Mouse (Mus musculus): ENCODE results near the gene Ppp1cc. TPM values are rescaled to one million over a fixed set of nuclear protein-coding genes. Genes with fewer than 3 reads are reported as not detected.
A peak's percentile ranks its signal among the peaks of the same experiment; 100 is the strongest.
"Not testable (repeated sequence)": the region's sequence is repeated elsewhere in the genome, so short reads cannot be mapped to it uniquely, and the experiment has no call there.

The Ppp1cc gene
- total RNA-seq, 2 experiments from 2014 or later: 219 to 431 TPM

GRCm38 (mm10) chr5:122210890-122211289 is 52.8 kb downstream of the Ppp1cc start:
- peak; percentile 67 for ATAC-seq (replicated peaks; ENCODE audit: poor library complexity)

DNA sequence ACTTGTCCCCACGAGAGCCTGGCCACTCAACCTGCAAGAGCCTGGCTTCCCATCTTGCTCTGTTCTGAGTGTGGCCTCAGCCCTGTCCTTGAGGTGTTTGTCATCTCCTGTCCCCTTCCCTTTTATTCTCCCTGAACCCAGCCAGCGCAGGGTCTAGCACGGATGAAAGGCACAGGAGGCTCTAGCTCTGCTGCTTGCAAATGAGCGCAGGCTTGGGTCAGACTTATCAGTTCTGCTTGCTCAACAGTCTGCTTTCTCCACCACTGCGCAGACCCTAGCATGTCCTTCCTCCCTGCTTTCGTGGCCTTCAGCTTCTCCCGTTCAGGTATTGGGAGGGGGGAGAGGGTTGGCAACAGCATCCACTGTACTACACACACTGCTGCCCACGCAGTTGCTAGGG is 54.0 kb downstream of the Ppp1cc start:
- peak; percentile 19; the same call in 1 of the 2 replicates for ATAC-seq (replicated peaks; ENCODE audit: poor library complexity)

DNA sequence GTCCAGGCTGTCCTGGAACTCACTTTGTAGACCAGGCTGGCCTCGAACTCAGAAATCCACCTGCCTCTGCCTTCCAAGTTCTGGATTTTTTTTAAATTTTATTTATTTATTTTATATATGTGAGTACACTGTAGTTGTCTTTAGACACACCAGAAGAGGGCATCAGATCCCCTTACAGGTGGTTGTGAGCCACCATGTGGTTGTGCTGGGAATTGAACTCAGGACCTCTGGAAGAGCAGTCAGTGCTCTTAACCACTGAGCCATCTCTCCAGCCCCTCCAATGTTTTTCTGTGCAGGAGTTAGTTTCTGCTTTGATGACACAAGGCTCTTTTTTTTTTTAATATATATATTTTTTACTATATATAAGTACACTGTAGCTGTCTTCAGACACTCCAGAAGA is 54.7 kb downstream of the Ppp1cc start:
- ATAC-seq (replicated peaks; ENCODE audit: poor library complexity): not testable (repeated sequence)

DNA sequence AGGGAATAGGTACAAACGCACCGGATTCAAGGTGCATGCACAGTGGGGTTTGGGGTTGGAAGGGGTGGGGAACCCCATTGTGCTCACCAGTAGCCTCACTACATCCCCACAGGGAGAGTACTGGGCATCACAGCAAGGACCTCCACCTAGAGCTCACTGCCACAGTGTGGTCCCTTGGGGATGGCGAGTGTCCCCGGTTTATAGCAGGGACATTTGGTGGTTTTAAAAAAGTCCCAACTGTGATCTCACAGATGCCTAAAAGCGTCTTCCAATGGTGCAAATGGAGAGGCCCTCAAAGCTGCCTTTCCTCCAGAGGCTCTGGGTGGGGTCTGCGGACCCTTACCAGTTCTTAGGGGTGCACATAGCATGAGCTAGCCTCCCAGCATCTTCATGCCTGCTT is 55.8 kb downstream of the Ppp1cc start:
- no peak for ATAC-seq (replicated peaks; ENCODE audit: poor library complexity)

DNA sequence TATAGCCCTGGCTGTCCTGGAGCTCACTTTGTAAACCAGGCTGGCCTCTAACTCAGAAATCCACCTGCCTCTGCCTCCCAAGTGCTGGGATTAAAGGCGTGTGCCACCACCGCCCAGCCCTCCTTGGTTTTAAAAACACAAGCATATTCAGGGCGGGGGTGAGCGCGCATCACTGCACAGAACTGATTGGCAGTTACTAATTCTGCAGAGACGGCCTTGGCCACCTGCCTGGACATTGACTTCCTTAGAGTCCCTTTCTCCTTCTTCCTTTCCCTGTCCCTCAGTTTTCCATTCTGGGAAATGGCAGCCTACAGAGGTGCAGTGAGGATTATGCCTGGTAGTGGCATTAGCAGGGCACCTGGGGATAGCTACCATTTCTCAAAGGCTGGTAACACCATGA is 59.6 kb downstream of the Ppp1cc start:
- ATAC-seq (replicated peaks; ENCODE audit: poor library complexity): no peak

DNA sequence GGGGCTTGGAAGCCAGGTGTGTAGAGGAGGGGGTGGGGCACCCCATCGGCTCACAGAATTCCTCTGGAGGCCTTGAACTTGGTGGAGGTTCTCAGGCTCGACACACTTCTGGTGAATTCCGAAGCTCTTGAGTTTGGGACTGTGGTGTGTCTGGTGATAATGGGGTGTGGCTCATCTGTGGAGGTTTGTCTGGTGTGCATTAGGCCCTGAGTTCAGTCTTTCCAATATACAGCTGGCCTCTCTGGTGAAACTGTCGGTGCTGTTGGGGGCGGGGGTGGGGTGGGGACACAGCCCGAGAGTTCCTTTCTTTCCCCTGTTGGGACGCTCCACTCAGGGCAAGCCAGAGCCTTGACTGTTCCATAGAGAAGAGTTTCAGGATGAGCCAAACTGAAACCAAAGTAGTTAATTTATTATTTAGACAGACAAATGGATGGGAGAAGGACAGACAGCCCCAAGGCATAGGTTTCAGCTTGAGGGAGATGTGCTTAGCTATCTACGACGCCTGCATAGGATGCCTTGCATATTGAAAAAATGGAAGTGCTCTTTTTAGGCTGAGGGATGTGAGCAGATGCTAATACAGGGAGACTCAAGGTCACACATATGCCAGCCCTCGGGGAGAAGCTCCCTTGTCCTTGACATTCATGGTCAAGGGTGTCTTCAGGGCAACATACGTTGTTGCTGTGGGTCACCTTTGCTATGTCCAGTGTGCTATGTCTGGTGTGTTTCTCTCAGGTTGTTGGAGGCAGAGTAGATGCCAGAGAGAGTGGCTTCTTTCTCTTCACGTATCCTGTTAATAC is 60.2 kb downstream of the Ppp1cc start:
- no peak for ATAC-seq (replicated peaks; ENCODE audit: poor library complexity)

DNA sequence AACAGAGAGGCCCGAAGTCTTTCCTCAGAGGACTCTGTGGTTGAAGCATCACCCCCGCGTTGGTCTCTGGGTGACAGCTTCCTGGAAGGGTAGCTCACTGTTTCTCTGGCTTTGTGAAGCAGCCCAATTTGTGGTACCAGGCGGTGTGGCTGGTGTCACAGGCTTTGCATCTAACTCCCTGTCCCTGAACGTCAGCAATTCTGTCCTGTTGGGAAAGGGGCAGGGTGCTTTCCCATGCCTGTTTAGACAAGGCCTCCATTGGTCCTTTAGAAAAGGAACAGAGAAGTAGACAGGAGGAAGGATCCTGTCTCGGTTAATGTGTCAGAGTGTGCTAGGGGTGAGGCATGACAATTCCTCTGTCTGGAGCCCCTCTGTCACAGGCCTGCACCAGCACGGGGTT is 60.9 kb downstream of the Ppp1cc start:
- no peak; the same call in 1 of the 2 replicates for ATAC-seq (replicated peaks; ENCODE audit: poor library complexity)

GRCm38 (mm10) chr5:122219655-122220629 is 61.9 kb downstream of the Ppp1cc start:
- peak; percentile 46 for ATAC-seq (replicated peaks; ENCODE audit: poor library complexity)

DNA sequence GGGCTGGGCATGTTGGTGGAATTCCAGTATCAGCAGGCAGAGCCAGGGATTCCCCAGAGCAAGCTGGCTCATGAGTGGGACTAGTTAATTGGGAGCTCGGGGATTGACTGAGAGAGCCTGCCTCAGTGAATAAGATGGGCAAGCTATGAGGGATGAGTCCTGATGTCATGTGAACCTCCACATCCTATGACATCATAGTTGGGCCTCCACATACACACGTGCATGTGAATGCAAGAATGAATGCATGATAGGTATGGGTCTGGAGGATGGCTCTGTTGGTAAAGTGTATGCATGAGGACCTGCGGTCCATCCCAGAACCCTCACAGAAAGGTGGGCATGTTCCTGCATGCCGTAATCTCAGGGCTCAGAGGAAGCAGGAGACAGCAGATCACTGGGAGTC is 63.0 kb downstream of the Ppp1cc start:
- no peak for ATAC-seq (replicated peaks; ENCODE audit: poor library complexity)

- ATAC-seq (replicated peaks; ENCODE audit: poor library complexity): no peak
Observed at GRCm38 (mm10) chr5:122224291-122224690, 66.2 kb downstream of the Ppp1cc start.

Other genes starting within 250 kb of the Ppp1cc start
- 0.07 and 0.76 TPM in 2 replicates for gene Cux2, start 108.2 kb upstream of the Ppp1cc start, total RNA-seq (2015)
- 1.1 TPM in 1 of 2 replicates, not detected in the other for gene Cux2, start 108.2 kb upstream of the Ppp1cc start, total RNA-seq (2017)
- gene Myl2, start 57.3 kb upstream of the Ppp1cc start, total RNA-seq (2015): not detected in 2 replicates
- gene Myl2, start 57.3 kb upstream of the Ppp1cc start, total RNA-seq (2017): not detected in 2 replicates
- 0.51 and 0.52 TPM in 2 replicates for gene Ccdc63, start 17.5 kb upstream of the Ppp1cc start, total RNA-seq (2015)
- 1.5 and 3.5 TPM in 2 replicates for gene Ccdc63, start 17.5 kb upstream of the Ppp1cc start, total RNA-seq (2017)
- gene Hvcn1, start 48.5 kb downstream of the Ppp1cc start, total RNA-seq (2015): 44.0 and 65.8 TPM in 2 replicates
- 56.6 and 72.3 TPM in 2 replicates for gene Hvcn1, start 48.5 kb downstream of the Ppp1cc start, total RNA-seq (2017)
- 5.1 and 6.5 TPM in 2 replicates for gene Tctn1, start 106.2 kb downstream of the Ppp1cc start, total RNA-seq (2015)
- 3.7 and 5.1 TPM in 2 replicates for gene Tctn1, start 106.2 kb downstream of the Ppp1cc start, total RNA-seq (2017)
- gene Pptc7, start 126.1 kb downstream of the Ppp1cc start, total RNA-seq (2015): 13.5 and 13.9 TPM in 2 replicates
- gene Pptc7, start 126.1 kb downstream of the Ppp1cc start, total RNA-seq (2017): 13.7 and 16.7 TPM in 2 replicates
- gene Rad9b, start 196.0 kb downstream of the Ppp1cc start, total RNA-seq (2015): 4.3 and 4.4 TPM in 2 replicates
- gene Rad9b, start 196.0 kb downstream of the Ppp1cc start, total RNA-seq (2017): 4.8 and 7.5 TPM in 2 replicates
- gene Vps29, start 196.1 kb downstream of the Ppp1cc start, total RNA-seq (2015): 129 and 137 TPM in 2 replicates
- 93.9 and 96.9 TPM in 2 replicates for gene Vps29, start 196.1 kb downstream of the Ppp1cc start, total RNA-seq (2017)
- gene Gpn3, start 213.6 kb downstream of the Ppp1cc start, total RNA-seq (2015): 50.4 and 61.9 TPM in 2 replicates
- 45.8 and 47.5 TPM in 2 replicates for gene Gpn3, start 213.6 kb downstream of the Ppp1cc start, total RNA-seq (2017)
- gene Fam216a, start 214.1 kb downstream of the Ppp1cc start, total RNA-seq (2015): 31.8 and 41.0 TPM in 2 replicates
- gene Fam216a, start 214.1 kb downstream of the Ppp1cc start, total RNA-seq (2017): 42.1 and 48.5 TPM in 2 replicates
- gene Arpc3, start 233.6 kb downstream of the Ppp1cc start, total RNA-seq (2015): 285 TPM in 2 replicates
- gene Arpc3, start 233.6 kb downstream of the Ppp1cc start, total RNA-seq (2017): 1,035 and 1,085 TPM in 2 replicates